Mouse (Mus musculus) megakaryocyte, embryonic 14.5 days (primary cell): Measurements from ENCODE around the gene Reep6. TPM values are rescaled to one million over a fixed set of nuclear protein-coding genes. Genes with fewer than 3 reads are reported as not detected.
A peak's percentile ranks its signal among the peaks of the same experiment; 100 is the strongest.

Source experiments
- H3K27me3 ChIP-seq: replicated peaks from 2 replicates; pipeline ENCODE3; 2012; ENCODE audit warnings: inconsistent platforms
- H3K36me3 ChIP-seq: replicated peaks from 2 replicates; pipeline ENCODE3; 2012; ENCODE audit warnings: low read length, inconsistent platforms, mixed read lengths
- H3K4me1 ChIP-seq: 2 replicates; pipeline ENCODE4 v1.6.1; 2012; ENCODE audit warnings: inconsistent platforms
- H3K4me3 ChIP-seq: replicated peaks from 2 replicates; pipeline ENCODE3; 2012; ENCODE audit warnings: moderate library complexity, mild to moderate bottlenecking, inconsistent platforms
- H3K9me3 ChIP-seq: 2 replicates; pipeline ENCODE4 v1.6.1; 2012; ENCODE audit warnings: inconsistent platforms
- FLI1 ChIP-seq: IDR thresholded peaks from 2 replicates; pipeline ENCODE4 v1.6.1; 2012; ENCODE audit warnings: low read length, inconsistent platforms, mixed read lengths
- GATA1 ChIP-seq: IDR thresholded peaks from 3 replicates; pipeline ENCODE4 v1.6.1; 2012; ENCODE audit warnings: mixed read lengths, low read length, inconsistent platforms, borderline replicate concordance
- polyA plus RNA-seq: library from polyadenylated mRNA; stranded (reverse); fragments of >175 nt; gene quantifications from 2 replicates; pipeline ENCODE4 v1.2.3, GENCODE M21; 2012; ENCODE audit warnings: low replicate concordance; ENCODE audit not compliant: insufficient read depth

The Reep6 gene
- polyA plus RNA-seq, 1 experiment = 19.0 TPM

DNA sequence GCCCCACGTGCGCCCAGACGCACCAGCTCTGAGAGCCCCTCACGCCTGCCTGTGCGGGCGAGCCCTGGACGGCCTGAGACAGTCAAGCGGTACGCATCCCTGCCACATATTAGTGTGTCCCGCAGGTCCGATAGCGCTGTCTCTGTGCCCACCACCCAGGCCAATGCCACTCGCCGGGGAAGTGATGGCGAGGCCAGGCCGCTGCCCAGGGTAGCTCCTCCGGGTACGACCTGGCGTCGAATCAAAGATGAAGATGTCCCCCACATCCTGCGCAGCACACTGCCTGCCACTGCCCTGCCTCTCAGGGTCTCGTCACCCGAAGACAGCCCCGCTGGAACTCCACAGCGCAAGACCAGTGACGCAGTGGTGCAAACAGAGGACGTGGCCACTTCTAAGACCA, 14.4 kb upstream of the Reep6 start:
- Histone ChIP-seq H3K36me3 (peaks cover 70% of the 10 kb centered on the region), H3K9me3 (peaks cover 19% of the 10 kb centered on the region; the same call in 1 of the 2 replicates), H3K27me3 (peaks cover 56% of the 10 kb centered on the region), H3K4me3 (no peak overlapping the region), H3K4me1 (peaks cover 75% of the 10 kb centered on the region)
- no peak for TF ChIP-seq GATA1

DNA sequence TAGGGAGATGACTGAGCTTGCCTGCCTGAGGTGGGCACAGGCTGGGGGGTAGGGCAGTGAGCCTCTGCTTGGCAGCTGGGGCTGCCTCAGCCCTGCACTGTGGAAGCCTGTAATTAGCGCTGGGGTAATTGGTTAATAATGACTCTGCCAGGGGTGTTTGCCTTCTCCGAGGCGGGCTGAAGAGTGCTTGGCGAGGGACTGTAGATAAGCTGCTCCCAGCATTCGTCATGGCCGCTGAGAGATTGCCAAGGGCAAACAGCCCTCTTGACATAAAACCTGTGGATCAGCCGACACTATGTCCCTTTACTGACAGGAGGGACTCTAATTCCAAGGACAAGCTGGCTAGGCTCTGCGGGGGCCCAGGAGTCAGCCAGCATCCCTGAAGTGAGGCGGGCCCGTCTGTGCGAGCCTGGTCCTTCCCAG, 13.4 kb upstream of the Reep6 start:
- Histone ChIP-seq H3K4me1 (peaks cover 85% of the 10 kb centered on the region), H3K9me3 (peaks cover 18% of the 10 kb centered on the region; the same call in 1 of the 2 replicates), H3K4me3 (no peak overlapping the region), H3K27me3 (peaks cover 47% of the 10 kb centered on the region), H3K36me3 (peaks cover 63% of the 10 kb centered on the region)
- TF ChIP-seq GATA1 = no peak
- TF ChIP-seq FLI1 = no peak

DNA sequence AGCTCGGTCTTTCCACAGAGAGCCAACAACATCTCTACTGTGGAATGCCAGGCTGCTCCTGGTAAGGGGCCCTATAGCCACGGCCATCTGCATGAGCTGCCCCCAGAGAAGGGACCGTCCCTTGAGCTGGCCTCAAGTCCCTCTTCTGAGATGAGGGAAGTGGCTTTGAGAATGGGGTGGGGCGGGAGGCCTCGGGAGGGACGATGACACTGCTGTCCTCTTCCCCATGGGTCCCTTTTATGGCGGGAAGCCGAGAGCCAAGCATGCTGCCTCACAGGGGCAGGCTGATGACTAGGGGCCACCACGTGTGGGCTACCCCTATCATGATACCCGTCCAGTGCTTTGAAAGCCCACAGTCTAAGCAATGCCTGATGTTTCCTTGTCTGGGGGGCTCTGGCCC, 12.7 kb upstream of the Reep6 start:
- peaks cover 91% of the 10 kb centered on the region for H3K4me1 ChIP-seq
- H3K9me3 ChIP-seq = peaks cover 16% of the 10 kb centered on the region; the same call in 1 of the 2 replicates
- peaks cover 41% of the 10 kb centered on the region for H3K27me3 ChIP-seq
- TF ChIP-seq GATA1 (no peak), FLI1 (no peak)
- H3K36me3 ChIP-seq = peaks cover 57% of the 10 kb centered on the region
- H3K4me3 ChIP-seq = peak overlapping the region; percentile 82

DNA sequence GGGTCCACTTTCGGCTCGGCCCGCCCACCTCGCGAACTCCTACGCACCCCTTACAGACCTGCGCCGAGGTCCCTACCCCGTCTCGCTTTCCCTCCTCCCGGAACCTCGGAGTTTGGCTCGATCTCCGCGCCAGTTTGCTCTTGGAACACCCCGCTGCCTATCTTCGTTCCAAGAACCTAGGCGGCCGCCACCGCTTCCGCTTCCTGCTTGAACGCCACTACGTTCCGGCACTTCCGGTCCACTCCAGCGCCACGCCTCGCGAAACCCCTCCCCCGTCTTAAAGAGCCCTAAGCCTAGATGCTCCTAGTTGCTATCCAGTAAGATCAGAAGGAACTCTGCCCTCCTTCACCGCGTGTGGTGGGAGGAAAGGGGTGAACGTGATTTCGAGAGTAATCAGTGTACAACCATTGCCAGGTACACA, 9.4 kb upstream of the Reep6 start, which contains the start of gene 2310011J03Rik:
Gene 2310011J03Rik, minus strand, starts transcription at position 198 of the 421 bp plus-strand sequence.
- Histone ChIP-seq H3K27me3 (peaks cover 8% of the 10 kb centered on the region), H3K9me3 (no peaks in the 10 kb centered on the region), H3K36me3 (peaks cover 41% of the 10 kb centered on the region), H3K4me1 (peaks cover 92% of the 10 kb centered on the region), H3K4me3 (peak within 1 kb of the TSS; percentile 100)
- no peak for TF ChIP-seq GATA1
- TF ChIP-seq FLI1 = peak; percentile 95; the same call in 1 of the 2 replicates

DNA sequence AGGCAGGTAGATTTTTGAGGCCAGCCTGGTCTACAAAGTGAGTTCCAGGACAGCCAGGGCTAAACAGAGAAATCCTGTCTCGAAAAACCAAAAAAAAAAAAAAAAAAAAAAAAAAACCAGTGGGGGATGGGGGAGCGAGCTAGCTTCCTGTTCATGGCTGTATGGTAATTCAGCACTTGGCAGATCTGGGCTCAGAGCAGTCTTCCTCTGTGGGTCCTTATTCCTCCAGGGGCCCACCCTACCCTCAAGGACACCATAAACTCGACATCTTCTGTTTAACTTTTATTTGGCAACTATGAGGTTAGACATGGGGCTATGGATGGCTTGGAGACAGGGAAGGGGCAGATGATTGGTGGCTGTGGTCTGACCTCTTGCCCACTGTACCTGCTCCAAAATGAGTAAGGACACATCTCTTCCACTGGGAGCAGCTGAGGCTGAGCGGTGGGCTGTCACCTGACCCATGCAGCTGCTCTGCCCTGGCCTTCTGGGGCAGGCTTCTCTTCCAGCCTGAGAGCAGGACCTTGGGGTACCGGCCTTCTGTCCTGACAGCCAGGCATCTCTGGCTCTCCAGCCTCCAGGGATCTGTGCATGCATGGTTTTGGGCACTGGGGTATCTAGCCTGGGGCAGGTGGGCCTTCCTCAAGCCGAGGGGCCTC, 8.6 kb upstream of the Reep6 start:
- H3K27me3 ChIP-seq = peaks cover 1% of the 10 kb centered on the region
- peaks cover 87% of the 10 kb centered on the region for H3K4me1 ChIP-seq
- TF ChIP-seq FLI1 (no peak), GATA1 (no peak)
- H3K4me3 ChIP-seq = peak overlapping the region; percentile 100
- H3K36me3 ChIP-seq = peaks cover 34% of the 10 kb centered on the region
- H3K9me3 ChIP-seq = no peaks in the 10 kb centered on the region

DNA sequence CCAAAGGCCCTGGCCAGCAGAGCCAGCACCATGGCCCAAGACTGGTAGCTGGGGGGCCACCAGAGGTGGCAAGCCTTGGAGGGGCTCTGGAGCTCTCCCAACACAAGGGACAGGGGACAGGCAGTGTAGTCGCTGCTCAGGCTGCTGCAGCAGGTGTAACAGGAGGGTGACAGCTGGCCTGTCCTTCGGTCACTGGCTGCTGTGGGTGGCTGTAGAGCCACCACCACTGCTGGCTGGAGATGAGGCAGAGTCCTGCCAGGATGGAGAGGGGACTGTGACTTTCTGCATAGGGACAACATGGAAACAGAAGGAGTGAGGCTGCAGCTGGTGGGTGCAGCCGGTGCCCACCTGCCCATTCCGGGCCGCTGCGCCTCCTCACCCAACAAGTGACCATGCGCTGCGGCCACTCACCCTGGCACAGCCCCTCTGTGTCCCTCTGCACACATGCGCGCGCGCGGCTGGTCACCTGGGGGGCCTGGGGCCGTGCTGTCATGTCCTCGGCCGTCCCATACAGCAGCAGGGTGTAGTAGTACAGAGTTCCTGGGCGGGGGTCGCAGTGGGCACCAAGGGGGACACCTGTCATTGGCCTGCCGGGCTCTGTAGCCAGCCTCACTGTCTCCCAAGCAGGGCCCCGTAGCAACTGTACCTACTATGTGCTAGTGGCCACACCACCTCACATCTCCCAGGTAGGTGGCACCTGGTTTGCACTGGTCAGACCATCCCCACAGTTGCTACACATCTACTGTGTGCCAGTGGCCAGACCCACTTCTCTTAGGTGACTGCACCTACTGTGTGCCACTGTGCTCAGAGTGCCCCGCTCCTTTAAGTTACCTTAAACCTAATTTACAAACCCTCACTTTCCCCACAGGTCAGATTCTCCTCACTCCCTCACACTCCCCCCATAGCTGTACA, 7.8 kb upstream of the Reep6 start:
- H3K4me1 ChIP-seq = peaks cover 79% of the 10 kb centered on the region
- peak overlapping the region; percentile 100 for H3K4me3 ChIP-seq

DNA sequence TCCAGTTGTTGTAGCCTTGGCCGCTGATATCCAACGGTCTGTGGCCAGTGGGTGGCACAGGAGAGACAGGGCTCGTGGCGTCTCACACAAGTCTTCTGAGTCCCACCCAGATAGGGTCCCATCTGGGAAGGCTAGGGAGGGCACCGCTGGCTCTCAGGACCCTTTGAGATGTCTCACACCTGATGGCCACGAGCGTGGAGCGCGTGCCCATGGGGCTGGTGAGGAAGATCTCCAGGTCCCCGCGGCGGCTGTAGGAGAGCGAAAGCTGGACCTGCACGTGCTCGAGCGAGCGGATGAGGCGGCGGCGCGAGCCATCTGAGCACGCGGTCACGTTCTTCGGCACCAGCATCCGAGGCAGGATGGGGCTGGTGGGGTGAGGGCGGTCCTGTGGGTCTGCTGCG, 6.9 kb upstream of the Reep6 start:
- TF ChIP-seq FLI1 = no peak
- no peak for TF ChIP-seq GATA1
- peak overlapping the region; percentile 100 for H3K4me3 ChIP-seq

More for the DNA sequence above, 7.8 kb upstream of the Reep6 start:
- Histone ChIP-seq H3K27me3 (no peaks in the 10 kb centered on the region), H3K36me3 (peaks cover 27% of the 10 kb centered on the region), H3K9me3 (no peaks in the 10 kb centered on the region)
- TF ChIP-seq GATA1 (no peak), FLI1 (no peak)

DNA sequence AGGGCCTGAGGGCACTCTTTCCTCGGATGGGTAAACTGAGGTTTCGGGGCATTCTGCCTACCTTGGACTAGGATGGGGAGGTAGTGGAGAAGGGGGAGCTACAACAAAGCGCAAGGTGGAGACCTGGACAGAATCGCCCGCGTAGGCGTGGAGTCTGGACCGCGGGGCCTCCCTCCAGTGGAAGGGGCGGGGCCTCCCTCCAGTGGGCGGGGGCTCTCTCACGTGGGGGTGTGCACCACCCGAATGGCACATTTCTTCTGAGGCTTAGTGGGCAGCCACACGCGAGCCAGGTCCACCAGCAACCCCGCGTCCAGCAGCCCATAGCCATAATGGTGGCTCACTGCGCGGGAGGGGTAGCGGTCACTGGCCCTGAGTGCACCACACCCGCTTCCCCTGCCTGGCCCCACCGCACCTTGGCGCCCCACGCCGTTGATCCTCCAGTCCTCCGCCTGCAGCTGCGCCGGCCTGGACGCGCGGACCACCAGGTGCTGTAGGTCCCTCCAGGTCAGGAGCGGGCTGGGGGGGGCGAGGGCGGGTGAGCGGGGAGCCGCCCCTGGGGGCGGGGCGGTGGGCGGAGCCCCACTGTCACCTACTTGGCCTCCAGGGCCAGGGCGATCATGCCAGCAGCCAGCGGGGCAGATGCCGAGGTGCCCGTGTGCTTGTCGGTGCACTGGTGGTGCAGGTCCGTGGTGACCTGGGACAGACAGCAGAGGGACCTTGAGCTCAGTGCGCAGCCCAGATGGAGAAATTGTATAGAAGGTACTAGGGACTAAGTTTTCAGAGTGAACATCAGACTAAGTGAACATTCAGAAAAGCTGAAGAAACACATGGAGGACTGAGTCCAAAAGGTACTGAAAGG, 6.3 kb upstream of the Reep6 start:
- peaks cover 2% of the 10 kb centered on the region for H3K27me3 ChIP-seq
- TF ChIP-seq GATA1 (no peak), FLI1 (no peak)
- peak overlapping the region; percentile 100 for H3K4me3 ChIP-seq
- peaks cover 11% of the 10 kb centered on the region for H3K36me3 ChIP-seq
- peaks cover 75% of the 10 kb centered on the region for H3K4me1 ChIP-seq
- H3K9me3 ChIP-seq = no peaks in the 10 kb centered on the region

More for the DNA sequence above, 6.9 kb upstream of the Reep6 start:
- H3K4me1 ChIP-seq = peaks cover 75% of the 10 kb centered on the region
- H3K36me3 ChIP-seq = peaks cover 18% of the 10 kb centered on the region
- H3K9me3 ChIP-seq = no peaks in the 10 kb centered on the region
- H3K27me3 ChIP-seq = peaks cover 2% of the 10 kb centered on the region
